Mouse (Mus musculus) megakaryocyte, embryonic 14.5 days (primary cell): Measurements from ENCODE around the gene Prrc2a.

Experiments
- FLI1 ChIP-seq: IDR thresholded peaks from 2 replicates; pipeline ENCODE4 v1.6.1; 2012; ENCODE audit warnings: low read length, inconsistent platforms, mixed read lengths
- GATA1 ChIP-seq: IDR thresholded peaks from 3 replicates; pipeline ENCODE4 v1.6.1; 2012; ENCODE audit warnings: mixed read lengths, low read length, inconsistent platforms, borderline replicate concordance

DNA sequence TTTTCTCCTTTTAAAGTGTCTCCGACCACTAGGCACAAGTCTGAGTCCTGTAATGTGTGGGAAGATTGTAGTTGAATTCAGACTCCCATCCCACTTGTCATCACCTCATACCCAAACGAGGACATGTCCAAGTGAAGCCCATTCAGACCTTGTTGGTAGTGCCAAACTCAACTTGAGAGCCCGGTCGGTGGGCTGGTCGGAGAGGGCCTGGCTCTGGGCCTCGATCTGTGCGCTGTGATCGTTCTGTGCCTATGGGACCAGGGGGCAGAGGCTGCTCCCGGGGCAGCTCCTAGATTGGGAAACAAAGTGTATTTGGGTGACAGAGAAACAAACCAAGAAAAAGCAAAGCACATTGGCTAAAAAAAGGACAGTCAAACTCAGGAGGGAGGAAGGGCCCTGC, 11.6 kb downstream of the Prrc2a start:
- TF ChIP-seq GATA1: no peak
- TF ChIP-seq FLI1: no peak
